Mouse (Mus musculus): Measurements from ENCODE around the gene Adam12.

Adam12 gene

DNA sequence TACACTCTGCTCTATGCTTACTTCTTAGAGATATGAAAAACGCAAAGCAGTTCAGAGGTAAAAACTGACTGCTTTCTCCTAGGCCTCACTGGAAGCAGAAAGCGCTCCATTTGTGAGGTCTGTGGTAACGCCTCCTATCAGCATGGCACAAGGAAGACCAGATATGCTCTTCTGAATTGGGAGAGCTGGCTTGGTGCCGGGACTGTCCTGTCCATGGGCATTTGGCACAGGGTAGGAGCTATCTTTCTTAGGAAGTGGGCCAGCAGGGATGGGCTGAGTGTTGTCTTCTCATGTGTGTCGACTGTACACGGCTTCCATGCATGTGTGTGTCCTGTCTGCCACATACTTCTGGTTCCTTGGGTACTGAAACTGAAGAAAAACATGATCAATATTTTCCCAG is 369.7 kb downstream of the Adam12 start:
- no peak for DNase-seq

DNA sequence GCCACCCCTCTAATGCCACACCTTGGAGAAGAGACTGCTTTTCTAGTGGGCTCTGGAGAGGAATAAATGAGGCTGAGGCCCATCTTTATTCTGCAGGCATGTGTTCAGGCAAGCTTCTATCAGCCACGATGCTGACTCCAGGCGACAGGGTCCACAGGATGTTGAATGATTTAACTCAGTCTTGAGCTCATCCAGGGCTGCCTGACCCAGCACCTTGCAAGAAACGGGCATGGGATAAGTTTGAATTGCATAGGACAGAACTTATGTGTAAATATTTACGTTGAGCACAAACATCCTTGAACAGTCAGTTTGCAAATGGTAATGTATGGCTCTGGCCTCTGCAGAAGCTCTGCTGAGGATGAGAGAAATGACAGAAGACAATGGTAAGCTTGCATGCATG is 372.4 kb downstream of the Adam12 start:
- DNase-seq = no peak

DNA sequence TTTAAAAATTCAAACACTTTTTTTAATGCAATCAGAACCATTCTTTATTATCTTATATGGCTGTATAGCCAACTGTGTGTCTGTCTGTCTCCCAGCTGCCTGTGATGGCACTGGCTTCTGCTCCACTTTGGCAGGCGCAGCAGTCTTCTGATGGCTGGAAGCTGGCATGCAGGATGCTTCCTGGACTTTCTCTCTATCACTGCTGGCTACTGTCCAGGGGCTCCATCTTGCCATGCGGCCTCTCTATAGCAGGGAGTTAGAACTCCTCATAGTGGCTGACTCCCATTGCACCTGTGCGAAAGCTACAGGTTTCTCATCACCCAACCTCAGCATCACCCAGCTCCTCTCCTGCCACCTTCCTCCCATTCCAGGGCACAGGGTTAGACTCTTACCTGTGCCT is 373.4 kb downstream of the Adam12 start:
- no peak for DNase-seq

DNA sequence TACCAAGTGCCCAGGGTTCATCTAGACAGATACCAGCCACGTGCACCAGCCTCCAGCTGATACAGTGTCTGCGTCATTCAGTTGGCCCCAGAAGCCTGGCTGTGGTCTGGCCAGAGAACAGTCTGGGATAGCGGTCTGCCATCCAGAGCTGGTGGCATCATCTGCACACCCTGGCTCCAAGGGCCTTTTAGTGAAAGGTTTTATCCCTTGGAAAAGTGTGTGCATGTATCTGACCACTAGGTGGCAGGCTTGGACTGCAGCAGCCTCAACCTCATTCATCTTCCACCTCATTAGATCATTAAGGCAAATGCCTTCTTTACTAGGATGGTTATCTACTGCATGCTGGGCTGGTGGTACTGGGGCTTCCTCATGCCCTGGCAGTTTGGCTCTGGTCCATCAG is 375.7 kb downstream of the Adam12 start:
- peak; percentile 80 for DNase-seq

DNA sequence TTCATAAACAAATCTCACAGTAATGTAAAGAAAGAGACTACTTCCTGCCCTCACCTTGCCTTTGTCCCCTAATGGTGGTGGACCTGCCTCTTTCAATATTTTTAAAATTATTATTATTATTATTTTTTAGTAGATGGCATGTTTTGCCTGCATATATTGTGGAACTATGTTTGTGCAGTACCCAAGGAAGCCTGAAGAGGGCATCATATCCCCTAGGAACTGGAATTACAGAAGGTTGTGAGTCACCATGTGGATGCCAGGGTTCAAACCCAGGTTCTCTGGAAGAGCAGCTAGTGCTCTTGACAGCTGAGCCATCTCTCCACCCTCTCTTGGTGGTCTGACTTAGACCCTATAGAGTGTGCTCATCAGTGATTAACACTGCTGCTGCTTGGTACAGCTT is 381.2 kb downstream of the Adam12 start:
- DNase-seq = no peak

DNA sequence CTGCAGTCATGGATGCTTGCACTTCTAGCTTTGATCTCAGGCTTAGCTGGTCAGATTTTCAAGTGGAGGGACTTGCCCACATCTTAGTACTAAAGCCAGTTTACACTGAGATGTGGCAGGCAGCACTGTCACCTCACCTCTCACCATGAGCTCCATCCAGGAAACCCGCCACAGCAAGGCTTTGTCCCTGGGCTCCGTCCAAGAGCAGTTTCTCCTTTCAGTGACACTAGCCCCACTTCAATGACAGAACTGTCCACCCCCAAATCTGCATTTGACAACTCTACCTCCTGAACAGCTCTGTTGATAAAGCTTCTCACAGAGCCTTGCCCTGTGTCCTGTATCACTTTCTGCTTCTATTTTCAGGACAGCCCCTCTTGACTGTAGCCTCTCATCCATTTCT is 383.8 kb downstream of the Adam12 start:
- DNase-seq = no peak

DNA sequence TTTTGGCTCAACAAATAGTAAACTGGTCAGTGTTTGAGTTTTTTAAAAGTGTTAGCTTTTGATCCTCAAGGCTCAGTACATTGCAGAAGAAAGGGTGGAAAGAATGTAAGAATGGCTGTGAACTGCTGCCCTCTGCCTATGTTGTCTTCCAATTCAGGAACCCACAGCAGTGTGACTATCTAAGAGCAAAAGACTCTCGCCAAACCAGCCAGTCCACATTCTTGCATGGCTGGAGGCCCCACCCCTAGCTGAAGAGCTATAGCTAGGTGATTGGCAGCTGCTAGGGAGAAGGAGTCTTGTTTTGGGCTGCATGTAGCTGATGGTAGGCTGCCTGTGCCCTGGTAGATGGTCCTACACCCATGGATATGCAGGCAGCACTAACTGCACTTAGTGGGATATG is 384.8 kb downstream of the Adam12 start:
- DNase-seq = peak; percentile 22

DNA sequence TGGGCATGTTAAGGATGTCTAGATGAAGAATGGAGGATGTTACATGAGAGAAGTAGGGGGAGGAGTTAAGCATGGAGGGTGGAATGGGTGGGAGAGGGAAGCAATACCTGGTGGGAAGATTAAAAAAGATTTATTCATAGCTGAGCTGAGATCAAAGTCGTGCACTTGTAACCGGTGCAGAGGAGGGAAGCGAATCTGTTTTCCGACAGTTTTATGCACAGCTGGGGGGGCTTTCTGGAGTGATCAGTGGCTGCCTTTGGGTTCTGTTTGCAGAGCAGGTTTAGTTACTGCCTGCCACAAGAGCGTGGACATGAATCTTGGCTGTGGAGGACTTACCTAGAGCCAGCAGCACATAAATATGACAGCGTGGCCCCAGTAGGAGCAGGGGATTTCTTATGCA is 389.9 kb downstream of the Adam12 start:
- no peak for DNase-seq

DNA sequence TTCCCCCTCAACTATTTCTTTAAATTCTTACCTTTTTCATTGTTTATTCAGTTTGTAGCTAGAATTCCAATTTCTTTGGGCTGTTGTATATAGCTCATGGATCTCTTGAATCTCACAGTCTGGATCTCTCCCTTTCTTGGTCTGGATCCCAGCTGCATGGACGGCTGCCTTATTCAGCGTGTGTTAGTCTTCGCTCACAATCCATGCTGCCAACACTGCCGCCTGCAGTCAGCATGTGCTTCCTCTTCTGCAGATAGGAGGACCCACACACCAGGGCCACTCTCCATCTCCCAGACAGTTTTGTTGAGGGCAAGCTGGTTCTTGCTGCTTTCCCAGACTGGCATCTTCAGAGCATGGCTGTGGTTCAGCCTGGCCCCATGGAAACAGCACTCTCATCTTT is 392.4 kb downstream of the Adam12 start:
- DNase-seq = no peak

All from kidney, adult 9 months (tissue).